Mouse (Mus musculus): Measurements from ENCODE around the gene Abhd2.

The Abhd2 gene

GRCm38 (mm10) chr7:79272789-79273718 is at the start of gene Abhd2:
Abhd2 (plus strand) TSS chr7:79273199.
- peak; percentile 99 for DNase-seq (ENCODE audit: low read depth, low spot score)

GRCm38 (mm10) chr7:79225477-79225876 is 47.5 kb upstream of the Abhd2 start:
- no peak for DNase-seq (ENCODE audit: low read depth, low spot score)

GRCm38 (mm10) chr7:79226172-79226571 is 46.8 kb upstream of the Abhd2 start:
- no peak for DNase-seq (ENCODE audit: low read depth, low spot score)

- no peak for DNase-seq (ENCODE audit: low read depth, low spot score)
These were observed 46.0 kb upstream of the Abhd2 start for GRCm38 (mm10) chr7:79226834-79227486.

- DNase-seq (ENCODE audit: low read depth, low spot score): peak; percentile 69
These were observed 44.5 kb upstream of the Abhd2 start for GRCm38 (mm10) chr7:79228471-79228870.

DNA sequence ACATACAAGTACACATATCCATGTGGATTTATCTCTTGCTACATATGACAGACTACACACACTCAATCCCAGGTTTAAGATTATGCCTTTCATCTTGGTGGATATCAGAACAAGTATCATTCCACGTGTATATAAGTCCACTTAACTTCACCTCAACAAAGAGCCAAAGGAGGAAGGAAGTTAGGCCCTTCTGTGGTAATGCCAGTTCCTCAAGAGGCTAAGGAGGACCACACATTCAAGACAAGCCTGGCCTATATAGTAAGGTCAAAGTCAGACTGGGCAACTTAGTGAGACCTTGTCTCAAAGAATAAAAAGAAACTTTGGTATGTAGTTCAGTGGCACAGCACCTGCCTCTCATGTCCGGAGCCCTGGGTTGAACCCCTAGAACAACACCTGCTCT is 41.4 kb upstream of the Abhd2 start:
- DNase-seq (ENCODE audit: low read depth, low spot score): no peak

DNA sequence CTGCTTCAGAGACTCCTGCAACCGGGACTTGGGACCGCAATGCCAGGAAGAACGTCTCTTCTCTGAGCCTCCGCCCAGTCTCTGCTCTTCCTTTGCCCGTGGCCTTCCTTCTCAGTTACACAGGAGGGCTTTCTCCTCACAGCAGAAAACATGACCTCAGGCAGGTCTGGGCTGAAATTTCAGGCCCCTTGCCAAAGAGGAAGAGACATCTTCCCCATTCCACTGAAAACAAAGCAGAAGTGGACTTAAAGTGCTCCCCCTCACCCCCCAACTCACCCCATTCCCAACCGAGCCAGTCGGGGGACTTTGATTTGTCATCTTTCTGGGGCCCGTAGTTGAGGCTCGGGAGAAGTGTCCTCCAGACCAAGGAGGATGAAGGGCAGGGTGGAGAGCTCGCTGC is 41.0 kb upstream of the Abhd2 start:
- DNase-seq (ENCODE audit: low read depth, low spot score): no peak

- DNase-seq (ENCODE audit: low read depth, low spot score): peak; percentile 23
These were observed 34.3 kb upstream of the Abhd2 start for GRCm38 (mm10) chr7:79238741-79239140.

- DNase-seq (ENCODE audit: low read depth, low spot score): no peak
These were observed 30.9 kb upstream of the Abhd2 start for GRCm38 (mm10) chr7:79241931-79242625.

DNA sequence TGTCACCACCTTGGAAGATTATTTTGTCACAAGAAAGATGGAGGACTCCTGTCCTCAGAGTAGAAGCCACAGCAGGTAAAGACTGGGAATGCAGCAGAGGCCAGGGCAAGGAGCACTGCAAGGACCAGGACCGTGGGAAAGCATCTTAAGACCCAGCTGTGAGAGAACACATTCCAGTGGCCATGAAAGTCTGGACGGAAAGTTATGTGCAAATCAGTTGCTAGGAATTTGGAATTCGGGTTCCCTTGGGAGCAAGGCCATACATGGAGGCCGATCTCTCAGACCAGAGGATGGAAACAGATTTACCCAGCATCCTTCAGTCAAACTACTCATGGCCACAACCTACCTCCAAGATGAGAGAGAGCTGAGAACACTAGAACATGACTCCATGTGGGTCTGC is 29.8 kb upstream of the Abhd2 start:
- DNase-seq (ENCODE audit: low read depth, low spot score): peak; percentile 61

- DNase-seq (ENCODE audit: low read depth, low spot score): peak; percentile 58
These were observed 26.8 kb upstream of the Abhd2 start for GRCm38 (mm10) chr7:79246039-79246670.

DNA sequence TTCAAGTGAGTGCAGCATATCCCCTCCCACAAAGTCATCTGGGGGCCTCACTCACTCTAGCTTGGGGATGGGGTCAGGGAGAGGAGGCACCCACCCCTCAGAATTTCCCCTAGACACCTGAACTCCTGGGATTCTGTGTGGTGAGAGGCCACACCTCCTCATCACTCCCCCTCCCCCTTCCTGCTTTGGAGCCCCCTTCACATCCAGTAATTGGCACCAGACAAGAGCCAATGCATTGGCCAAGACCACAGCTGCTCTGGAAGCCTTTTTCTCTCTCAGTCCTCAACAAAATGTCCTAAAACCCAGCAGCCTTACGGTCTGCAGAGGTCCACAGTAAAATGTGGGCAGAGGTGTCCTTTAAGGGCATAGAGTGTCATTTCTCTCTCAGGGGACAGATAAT is 25.6 kb upstream of the Abhd2 start:
- no peak for DNase-seq (ENCODE audit: low read depth, low spot score)

- DNase-seq (ENCODE audit: low read depth, low spot score): no peak
These were observed 25.1 kb upstream of the Abhd2 start for GRCm38 (mm10) chr7:79247881-79248389.

GRCm38 (mm10) chr7:79249581-79249980 is 23.4 kb upstream of the Abhd2 start:
- no peak for DNase-seq (ENCODE audit: low read depth, low spot score)

DNA sequence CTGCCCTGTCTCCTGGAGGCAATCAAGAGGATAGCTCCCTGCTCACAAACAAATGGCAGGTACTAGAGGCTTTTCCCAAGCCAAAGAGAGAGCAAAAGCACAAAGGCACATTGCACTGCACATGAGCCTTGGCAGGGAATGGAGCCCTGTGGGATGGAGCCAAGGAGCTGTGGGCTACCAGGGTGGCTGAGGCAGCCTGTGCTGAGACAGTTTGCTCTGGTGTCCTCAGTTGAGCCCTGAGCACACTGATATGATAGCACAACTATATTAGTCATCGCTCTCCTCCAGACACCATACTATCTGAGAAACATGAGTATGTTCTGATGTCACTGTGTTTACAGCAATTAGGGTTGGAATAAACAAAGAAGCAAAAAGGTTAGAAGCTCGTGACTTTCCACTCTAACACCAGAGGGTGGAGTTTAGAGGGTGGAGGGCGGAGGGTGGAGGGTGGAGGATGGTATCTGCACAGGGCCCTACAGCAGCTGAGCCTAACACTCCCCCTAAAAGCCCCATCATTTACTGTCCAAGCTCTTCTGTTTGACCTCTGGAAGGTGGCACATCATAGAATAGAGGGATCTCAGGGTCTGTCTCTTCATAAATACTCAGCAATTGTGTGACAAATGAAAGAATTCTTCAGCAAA is 18.6 kb upstream of the Abhd2 start:
- DNase-seq (ENCODE audit: low read depth, low spot score): no peak

DNA sequence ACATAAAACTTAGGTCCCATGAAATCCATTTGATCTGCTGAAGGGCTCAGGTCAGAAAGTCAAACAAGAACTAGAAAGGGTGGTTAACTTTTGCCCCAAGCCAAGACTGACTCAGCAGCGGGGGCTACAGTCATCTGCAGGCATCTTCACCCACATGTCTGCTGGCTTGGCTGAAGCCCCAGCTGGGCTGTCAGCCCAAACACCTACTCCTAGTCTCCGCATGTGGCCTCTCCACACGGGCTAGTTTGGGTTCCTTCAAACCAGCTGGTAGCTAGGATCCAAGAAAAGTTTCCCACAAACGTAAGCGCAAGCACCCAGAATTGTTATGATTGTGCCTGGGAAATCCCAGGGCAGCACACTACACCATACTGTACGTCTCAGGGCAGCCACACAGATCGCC is 17.6 kb upstream of the Abhd2 start:
- DNase-seq (ENCODE audit: low read depth, low spot score): no peak

- DNase-seq (ENCODE audit: low read depth, low spot score): no peak
These were observed 17.2 kb upstream of the Abhd2 start for GRCm38 (mm10) chr7:79255752-79256151.

- DNase-seq (ENCODE audit: low read depth, low spot score): no peak
These were observed 16.3 kb upstream of the Abhd2 start for GRCm38 (mm10) chr7:79256716-79257115.

GRCm38 (mm10) chr7:79258981-79259542 is 13.9 kb upstream of the Abhd2 start:
- no peak for DNase-seq (ENCODE audit: low read depth, low spot score)

GRCm38 (mm10) chr7:79262478-79262877 is 10.5 kb upstream of the Abhd2 start:
- no peak for DNase-seq (ENCODE audit: low read depth, low spot score)

- no peak for DNase-seq (ENCODE audit: low read depth, low spot score)
These were observed 9.2 kb upstream of the Abhd2 start for GRCm38 (mm10) chr7:79263776-79264175.
